Comparison of ENCODE assay signal across 24 mouse cellular contexts in the genomic region with DNA sequence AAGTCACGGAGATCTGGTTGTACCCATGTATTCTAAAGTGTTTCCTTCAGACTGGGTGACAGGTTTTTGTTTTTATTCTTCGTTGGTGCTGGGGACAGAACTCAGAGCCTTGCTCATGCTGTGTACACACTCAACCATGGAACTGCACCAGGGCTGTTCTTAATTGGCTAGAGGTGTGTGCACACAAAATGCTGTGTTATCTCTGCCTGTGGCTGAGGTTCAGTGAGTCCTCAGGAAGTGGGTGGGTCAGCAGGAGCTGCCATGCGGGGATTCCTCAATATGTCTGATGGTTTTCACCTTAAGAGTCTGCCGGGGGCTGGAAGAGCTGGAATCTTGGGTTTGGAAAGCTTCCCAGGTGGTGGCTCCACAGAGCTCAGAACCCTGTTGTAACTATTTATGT.
DNase-seq lines count a peak whose midpoint lies in the region; ATAC-seq lines count a peak whose summit lies in the region.
"Had no signal": no experiment of that assay in that cellular context is flagged by ENCODE, and none has a peak within 500 bp of the region (broad histone marks: within the 10 kb centered on the region; RNA-seq: fewer than 3 reads in every experiment).

No protein-coding gene starts in this region.

- no peaks in the 10 kb centered on the region for H3K9me3 ChIP-seq in heart, embryonic 13.5 days
- H3K9me3 ChIP-seq in liver, embryonic 16.5 days (replicated peaks; ENCODE audit: control insufficient read depth, low read length), result no peaks in the 10 kb centered on the region
- no peaks in the 10 kb centered on the region for H3K9me3 ChIP-seq in kidney, embryonic 15.5 days (replicated peaks)
- H3K9me3 ChIP-seq: heart, embryonic 12.5 days; megakaryocyte, embryonic 14.5 days had no signal

- DNase-seq in heart, postnatal 25 days (ENCODE audit: low spot score), result no peak
- DNase-seq in lung, postnatal 36 days, result peak; percentile 21
- no peak for DNase-seq in lung, adult 18-20 months
- DNase-seq in layer of hippocampus, adult 8-10 months (ENCODE audit: low spot score in 2 of 2), result no peak
- DNase-seq: adrenal gland, postnatal 25 days; cerebellum, adult 11-12 months; cerebellum, postnatal 14 days; embryo, embryonic 11 days; gastrocnemius, adult 2 months; heart, postnatal 36 days; kidney, adult 11 months; layer of hippocampus, postnatal 36 days; lung, adult 2 months; right cerebral cortex, postnatal 4 days; thymus, postnatal 25 days had no signal

- no peak overlapping the region for H3K9ac ChIP-seq in heart, embryonic 13.5 days
- no peak overlapping the region for H3K9ac ChIP-seq in liver, embryonic 16.5 days (ENCODE audit: low read depth, low read length)
- H3K9ac ChIP-seq in kidney, embryonic 15.5 days, result no peak overlapping the region
- H3K9ac ChIP-seq: heart, embryonic 12.5 days had no signal

- H3K27me3 ChIP-seq in heart, embryonic 13.5 days (replicated peaks), result no peaks in the 10 kb centered on the region
- no peaks in the 10 kb centered on the region for H3K27me3 ChIP-seq in liver, embryonic 16.5 days (ENCODE audit: control insufficient read depth, insufficient read depth, low read depth, low read length)
- H3K27me3 ChIP-seq in kidney, embryonic 15.5 days, result no peaks in the 10 kb centered on the region
- H3K27me3 ChIP-seq: CH12.LX; heart, embryonic 12.5 days had no signal

- no peaks in the 10 kb centered on the region for H3K36me3 ChIP-seq in heart, embryonic 13.5 days
- H3K36me3 ChIP-seq in liver, embryonic 16.5 days (ENCODE audit: control insufficient read depth, insufficient read depth), result no peaks in the 10 kb centered on the region
- H3K36me3 ChIP-seq in kidney, embryonic 15.5 days, result no peaks in the 10 kb centered on the region
- H3K36me3 ChIP-seq: heart, embryonic 12.5 days had no signal

- H3K4me3 ChIP-seq in heart, embryonic 13.5 days, result no peak overlapping the region
- H3K4me3 ChIP-seq in liver, embryonic 16.5 days (ENCODE audit: low read depth, low read length), result no peak overlapping the region
- H3K4me3 ChIP-seq in kidney, embryonic 15.5 days (replicated peaks), result no peak overlapping the region
- H3K4me3 ChIP-seq: gastrocnemius, adult 2 months; heart, embryonic 12.5 days; megakaryocyte, embryonic 14.5 days had no signal

- H3K4me1 ChIP-seq in heart, embryonic 13.5 days, result peaks cover 59% of the 10 kb centered on the region
- peaks cover 3% of the 10 kb centered on the region for H3K4me1 ChIP-seq in liver, embryonic 16.5 days (ENCODE audit: control insufficient read depth, low read depth, low read length)
- H3K4me1 ChIP-seq in kidney, embryonic 15.5 days, result peaks cover 21% of the 10 kb centered on the region

- H3K27ac ChIP-seq in heart, embryonic 13.5 days (replicated peaks), result 0 out of 2 replicates have a peak overlapping the region, but pooled peaks have one; percentile 15
- H3K27ac ChIP-seq in liver, embryonic 16.5 days (ENCODE audit: low read length), result no peak overlapping the region
- no peak overlapping the region for H3K27ac ChIP-seq in kidney, embryonic 15.5 days
- H3K27ac ChIP-seq: kidney, postnatal 0 days had no signal

- intact Hi-C loops in heart, postnatal 25 days (cut with DNase I), result no loop called here

- no peak for ATAC-seq in heart, embryonic 13.5 days (ENCODE audit: extremely low read depth, insufficient number of reproducible peaks, low FRiP score, low TSS enrichment)
- peak; percentile 25; the same call in 1 of the 2 replicates for ATAC-seq in liver, embryonic 16.5 days (ENCODE audit: low read depth)
- ATAC-seq in kidney, embryonic 15.5 days (replicated peaks; ENCODE audit: low FRiP score), result no peak
- ATAC-seq: hindbrain, embryonic 16.5 days; midbrain, embryonic 16.5 days had no signal

- 0 out of 2 replicates have a peak overlapping the region, but pooled peaks have one; percentile 7 for H3K4me2 ChIP-seq in heart, embryonic 13.5 days
- H3K4me2 ChIP-seq in liver, embryonic 16.5 days (ENCODE audit: low read depth, low read length), result no peak overlapping the region
- no peak overlapping the region for H3K4me2 ChIP-seq in kidney, embryonic 15.5 days
- H3K4me2 ChIP-seq: heart, embryonic 12.5 days had no signal

- WGBS in heart, embryonic 13.5 days, result 35% methylated on average over 4 of the region's 4 CpGs
- WGBS in liver, embryonic 16.5 days (ENCODE audit: insufficient replicate concordance), result 19% methylated on average over 4 of the region's 4 CpGs
- WGBS in kidney, embryonic 15.5 days, result 37% methylated on average over 4 of the region's 4 CpGs
